Mouse (Mus musculus) ES-E14 (cell line): Measurements from ENCODE around the gene Tead1.

Experiments used
- CHD2 ChIP-seq: IDR thresholded peaks from 2 replicates; pipeline ENCODE4 v1.6.1; 2014; ENCODE audit warnings: mild to moderate bottlenecking, low read depth, low read length, inconsistent platforms
- HCFC1 ChIP-seq: IDR thresholded peaks from 2 replicates; pipeline ENCODE4 v1.6.1; 2012; ENCODE audit warnings: low read length, inconsistent platforms, borderline replicate concordance; ENCODE audit not compliant: insufficient read depth
- MAFK ChIP-seq: IDR thresholded peaks from 2 replicates; pipeline ENCODE4 v1.6.1; 2014; ENCODE audit warnings: mild to moderate bottlenecking, low read depth, low read length, inconsistent platforms; ENCODE audit not compliant: insufficient read depth
- ZC3H11A ChIP-seq: IDR thresholded peaks from 2 replicates; pipeline ENCODE4 v1.6.1; 2012; ENCODE audit warnings: low read depth, mild to moderate bottlenecking, inconsistent platforms, low read length, borderline replicate concordance
- ZNF384 ChIP-seq: IDR thresholded peaks from 2 replicates; pipeline ENCODE4 v1.6.1; 2012; ENCODE audit warnings: low read depth, low read length, inconsistent platforms

DNA sequence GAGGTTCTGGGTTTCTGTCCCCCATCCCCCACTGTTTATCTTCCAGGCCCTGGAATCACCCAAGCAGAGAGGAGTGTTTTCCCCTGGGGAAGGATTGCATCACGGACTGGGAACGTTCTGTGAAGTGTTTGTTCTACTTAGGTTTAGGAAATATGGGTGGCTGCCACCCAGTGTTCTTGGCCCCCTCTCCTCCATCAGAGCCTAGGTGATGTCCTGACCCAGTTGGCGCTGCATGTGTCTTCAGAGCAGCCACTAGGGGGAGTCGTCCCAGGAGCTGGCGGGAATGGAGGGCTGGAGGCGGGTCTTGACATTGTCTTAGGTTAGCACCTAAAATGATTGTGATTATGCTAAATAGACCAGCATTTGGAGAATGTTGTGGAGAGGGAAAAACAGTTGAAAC lies 34.4 kb upstream of the Tead1 start:
- no peak for TF ChIP-seq MAFK
- no peak for TF ChIP-seq HCFC1
- TF ChIP-seq CHD2 = no peak
- no peak for TF ChIP-seq ZNF384
- TF ChIP-seq ZC3H11A = peak; percentile 7; the same call in 1 of the 2 replicates
